Comparison of ENCODE assay signal across 7 mouse cellular contexts in genomic region chr7:44986192-44986878, GRCm38 (mm10). TPM values are rescaled to one million over a fixed set of nuclear protein-coding genes. Genes with fewer than 3 reads are reported as not detected.
DNase-seq lines count a peak whose midpoint lies in the region; ATAC-seq lines count a peak whose summit lies in the region.

TSS of gene Prmt1 (minus strand) at chr7:44986568.

- peak within 1 kb of the TSS; percentile 57 for H3K4me2 ChIP-seq in embryonic facial prominence, embryonic 11.5 days (ENCODE audit: low read depth, low read length)
- H3K4me2 ChIP-seq in midbrain, embryonic 13.5 days (replicated peaks), result peak within 1 kb of the TSS; percentile 86

- peak within 1 kb of the TSS; percentile 98 for H3K4me3 ChIP-seq in embryonic facial prominence, embryonic 11.5 days (ENCODE audit: low read depth, low read length)
- peak within 1 kb of the TSS; percentile 80 for H3K4me3 ChIP-seq in limb, embryonic 10.5 days
- H3K4me3 ChIP-seq in midbrain, embryonic 13.5 days (replicated peaks), result peak within 1 kb of the TSS; percentile 94

- no peaks in the 10 kb centered on the region for H3K27me3 ChIP-seq in embryonic facial prominence, embryonic 11.5 days (ENCODE audit: control insufficient read depth, insufficient read depth, low read length)
- H3K27me3 ChIP-seq in limb, embryonic 10.5 days (ENCODE audit: low read depth, poor library complexity, severe bottlenecking), result no peaks in the 10 kb centered on the region
- no peaks in the 10 kb centered on the region for H3K27me3 ChIP-seq in midbrain, embryonic 13.5 days

- peak; percentile 97 for DNase-seq in adrenal gland, postnatal 14 days
- DNase-seq in embryonic facial prominence, embryonic 11.5 days (ENCODE audit: low spot score), result peak; percentile 99
- DNase-seq in kidney, adult 11 months, result peak; percentile 100
- DNase-seq in limb, embryonic 10.5 days (ENCODE audit: low spot score), result peak; percentile 92
- DNase-seq in spleen, adult 12 weeks (ENCODE audit: low spot score), result peak; percentile 95

- peaks cover 12% of the 10 kb centered on the region for H3K36me3 ChIP-seq in embryonic facial prominence, embryonic 11.5 days (replicated peaks; ENCODE audit: control insufficient read depth, insufficient read depth, low read depth, low read length)
- peaks cover 66% of the 10 kb centered on the region for H3K36me3 ChIP-seq in limb, embryonic 10.5 days
- peaks cover 20% of the 10 kb centered on the region for H3K36me3 ChIP-seq in midbrain, embryonic 13.5 days

- H3K4me1 ChIP-seq in embryonic facial prominence, embryonic 11.5 days (ENCODE audit: control insufficient read depth, insufficient read depth, low read length), result peaks cover 7% of the 10 kb centered on the region
- peaks cover 37% of the 10 kb centered on the region for H3K4me1 ChIP-seq in limb, embryonic 10.5 days
- H3K4me1 ChIP-seq in midbrain, embryonic 13.5 days (replicated peaks), result peaks cover 50% of the 10 kb centered on the region

- H3K9me3 ChIP-seq in embryonic facial prominence, embryonic 11.5 days (replicated peaks; ENCODE audit: control insufficient read depth, low read length), result no peaks in the 10 kb centered on the region
- no peaks in the 10 kb centered on the region for H3K9me3 ChIP-seq in limb, embryonic 10.5 days (replicated peaks)
- no peaks in the 10 kb centered on the region for H3K9me3 ChIP-seq in midbrain, embryonic 13.5 days

- under 1% methylated on average over 42 of the region's 42 CpGs for WGBS in embryonic facial prominence, embryonic 11.5 days
- WGBS in limb, embryonic 10.5 days, result 2% methylated on average over 42 of the region's 42 CpGs
- 1% methylated on average over 42 of the region's 42 CpGs for WGBS in midbrain, embryonic 13.5 days

- peak within 1 kb of the TSS; percentile 99 for H3K9ac ChIP-seq in embryonic facial prominence, embryonic 11.5 days (replicated peaks; ENCODE audit: low read length)
- peak within 1 kb of the TSS; percentile 98 for H3K9ac ChIP-seq in midbrain, embryonic 13.5 days (replicated peaks)

- H3K27ac ChIP-seq in embryonic facial prominence, embryonic 11.5 days (replicated peaks; ENCODE audit: low read depth, low read length), result peak within 1 kb of the TSS; percentile 96
- H3K27ac ChIP-seq in limb, embryonic 10.5 days, result peak within 1 kb of the TSS; percentile 99
- peak within 1 kb of the TSS; percentile 95 for H3K27ac ChIP-seq in midbrain, embryonic 13.5 days

- peak; percentile 95 for ATAC-seq in embryonic facial prominence, embryonic 11.5 days (replicated peaks; ENCODE audit: insufficient number of reproducible peaks, low FRiP score, low TSS enrichment, low read depth)
- peak; percentile 75 for ATAC-seq in granulocyte monocyte progenitor cell, adult 5-6 weeks (replicated peaks; ENCODE audit: poor library complexity, severe bottlenecking)
- peak; percentile 98 for ATAC-seq in midbrain, embryonic 13.5 days

RNA-seq across cellular contexts. Expression of gene Prmt1, which starts in this region (rescaled TPM):
- 224 and 250 TPM in 2 replicates for total RNA-seq in adrenal gland, postnatal 14 days (2021)
- 289 and 293 TPM in 2 replicates for polyA plus RNA-seq in embryonic facial prominence, embryonic 11.5 days (2014; fragmentation: Nextera tagmentation; extraction: Ambion mirVana)
- 104 and 115 TPM in 2 replicates for total RNA-seq in granulocyte monocyte progenitor cell, adult 5-6 weeks (2014; fragmentation: Nextera tagmentation)
- 138 and 190 TPM in 2 replicates for total RNA-seq in granulocyte monocyte progenitor cell, adult 5-6 weeks (2017)
- 979 and 1,027 TPM in 2 replicates for polyA plus RNA-seq in limb, embryonic 10.5 days (2016; fragmentation: Nextera tagmentation; extraction: Ambion mirVana)
- polyA plus RNA-seq in midbrain, embryonic 13.5 days (2015; fragmentation: Nextera tagmentation; extraction: Ambion mirVana), result 784 and 789 TPM in 2 replicates

Comparison
In these comparisons a context has a peak if more than half of its experiments do, and no peak if none do; other contexts are left out.
1. Peak in every context shown above with its lines: DNase-seq, ATAC-seq, H3K4me3 ChIP-seq and H3K27ac ChIP-seq.